Mouse (Mus musculus): ENCODE data around the gene 1600012H06Rik. TPM values are rescaled to one million over a fixed set of nuclear protein-coding genes. Genes with fewer than 3 reads are reported as not detected.

The 1600012H06Rik gene
- polyA plus RNA-seq (2012; rRNA removed), result 21.0 and 23.2 TPM in 2 replicates

GRCm38 (mm10) chr17:14943009-14943728 lies at the start of gene 1600012H06Rik, which contains the start of gene Wdr27:
Gene 1600012H06Rik, plus strand, starts transcription at chr17:14943184.
Gene Wdr27, minus strand, starts transcription at chr17:14943158.

DNA sequence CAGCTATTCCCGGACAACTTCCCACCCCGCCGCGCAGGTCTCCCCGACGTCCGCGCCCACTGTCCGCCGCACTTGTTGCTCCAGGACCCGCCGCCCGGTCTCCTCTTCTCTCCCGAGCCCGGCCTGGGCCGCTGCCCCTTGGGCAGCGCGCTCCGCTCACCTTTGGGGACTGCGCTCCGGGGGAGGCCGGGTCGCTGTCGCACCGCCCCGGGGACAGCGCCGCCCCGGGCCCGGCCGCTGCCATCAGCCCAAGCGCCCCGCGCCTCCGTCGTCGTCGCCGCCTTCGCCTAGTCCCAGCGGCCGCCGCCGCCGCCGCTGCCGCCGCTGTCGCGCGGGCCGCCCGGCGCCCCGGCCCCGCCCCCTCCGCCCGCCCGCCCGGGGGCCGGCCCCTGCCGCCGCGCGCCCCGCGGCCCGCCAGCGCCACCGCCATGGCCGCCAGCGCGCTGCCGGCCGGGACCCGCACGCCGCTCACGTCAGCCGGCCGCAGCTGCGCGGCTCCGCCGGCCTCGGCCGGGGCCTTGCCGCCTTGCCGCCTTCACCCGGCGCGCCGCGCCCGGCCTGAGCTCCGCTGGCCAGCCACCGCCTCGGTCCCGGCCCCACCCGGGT lies 18.1 kb downstream of the 1600012H06Rik start, which contains the start of gene Phf10:
Phf10 (minus strand) TSS at position 323 of the 606 bp plus-strand sequence.

DNA sequence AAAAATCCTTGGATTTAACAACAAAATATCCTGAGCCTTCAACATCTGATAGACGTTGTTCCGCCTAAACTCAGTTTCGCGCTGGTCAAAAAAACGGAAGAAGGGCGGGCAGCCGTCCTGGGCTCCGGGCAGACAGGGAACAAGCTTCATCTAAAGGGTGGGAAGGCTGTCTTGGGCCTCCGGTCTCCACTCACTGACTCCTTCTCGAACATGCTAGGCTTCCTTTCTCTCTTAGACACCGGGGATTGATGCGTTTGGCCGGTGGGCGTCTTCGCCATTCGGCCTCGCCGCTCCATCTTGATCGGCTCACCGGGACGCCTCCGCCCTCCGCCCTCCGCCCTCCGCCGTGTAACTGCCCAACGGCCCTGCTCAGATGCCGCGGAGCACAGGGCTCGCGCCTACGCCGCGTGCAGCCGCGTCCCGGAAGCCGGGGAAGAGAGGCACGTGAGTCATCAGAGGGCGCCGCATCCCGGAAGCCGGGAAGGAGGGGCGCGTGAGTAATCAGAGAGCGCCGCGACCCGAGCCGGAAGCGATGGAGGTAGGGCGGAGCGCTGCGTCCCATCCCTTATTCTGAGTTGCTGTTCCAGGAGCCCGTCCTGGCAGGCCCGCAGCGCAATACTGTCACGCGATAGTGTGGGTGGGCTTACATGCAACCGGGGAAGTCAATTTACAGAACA lies 35.5 kb downstream of the 1600012H06Rik start, which contains the start of the genes 9030025P20Rik and Gm3417:
9030025P20Rik (plus strand) TSS at position 107 of the 677 bp plus-strand sequence.
Gm3417 (minus strand) TSS at position 429 of the 677 bp plus-strand sequence.

Other genes starting within 250 kb of the 1600012H06Rik start
- gene Thbs2, start 248.9 kb upstream of the 1600012H06Rik start, polyA plus RNA-seq (2012; rRNA removed), result 18.7 and 27.5 TPM in 2 replicates
- gene Wdr27, start within 50 bp of the 1600012H06Rik start, polyA plus RNA-seq (2012; rRNA removed), result 8.5 and 12.5 TPM in 2 replicates
- gene Phf10, start 18.1 kb downstream of the 1600012H06Rik start, polyA plus RNA-seq (2012; rRNA removed), result 14.6 and 17.4 TPM in 2 replicates
- gene 9030025P20Rik, start 35.3 kb downstream of the 1600012H06Rik start, polyA plus RNA-seq (2012; rRNA removed), result 7.6 and 9.0 TPM in 2 replicates
- 0.61 and 1.3 TPM in 2 replicates for gene Gm3417, start 35.6 kb downstream of the 1600012H06Rik start, polyA plus RNA-seq (2012; rRNA removed)
- gene Gm3435, start 67.0 kb downstream of the 1600012H06Rik start, polyA plus RNA-seq (2012; rRNA removed), result 0.50 and 0.59 TPM in 2 replicates
- gene Ermard, start 98.0 kb downstream of the 1600012H06Rik start, polyA plus RNA-seq (2012; rRNA removed), result 28.6 and 31.6 TPM in 2 replicates
- not detected in 2 replicates for gene Tcte3, start 98.3 kb downstream of the 1600012H06Rik start, polyA plus RNA-seq (2012; rRNA removed)
- 0.84 and 0.88 TPM in 2 replicates for gene Gm3448, start 98.4 kb downstream of the 1600012H06Rik start, polyA plus RNA-seq (2012; rRNA removed)

Data from ovary, adult 2 months (tissue).